Mouse (Mus musculus): Measurements from ENCODE around the gene Papolb.

The Papolb gene

DNA sequence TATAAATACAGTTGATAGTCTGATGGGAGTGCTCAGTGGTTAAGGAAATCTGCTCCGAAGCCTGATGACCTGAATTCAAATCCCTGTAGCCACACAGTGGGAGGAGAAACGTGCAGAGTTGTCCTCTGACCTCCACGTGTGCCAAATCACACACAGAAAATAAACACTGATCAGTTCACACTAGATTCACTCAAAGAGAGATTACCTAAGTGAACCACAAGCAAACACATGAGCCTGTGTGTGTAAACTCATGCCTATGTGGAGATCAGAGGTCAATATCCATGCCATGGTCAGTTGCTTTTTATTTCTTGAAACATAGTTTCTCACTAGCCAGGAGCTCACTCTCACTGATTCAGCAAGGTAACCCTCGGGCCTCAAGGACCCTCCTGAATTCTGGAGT lies 9.5 kb downstream of the Papolb start:
- DNase-seq (ENCODE audit: low read depth, low spot score) = no peak

DNA sequence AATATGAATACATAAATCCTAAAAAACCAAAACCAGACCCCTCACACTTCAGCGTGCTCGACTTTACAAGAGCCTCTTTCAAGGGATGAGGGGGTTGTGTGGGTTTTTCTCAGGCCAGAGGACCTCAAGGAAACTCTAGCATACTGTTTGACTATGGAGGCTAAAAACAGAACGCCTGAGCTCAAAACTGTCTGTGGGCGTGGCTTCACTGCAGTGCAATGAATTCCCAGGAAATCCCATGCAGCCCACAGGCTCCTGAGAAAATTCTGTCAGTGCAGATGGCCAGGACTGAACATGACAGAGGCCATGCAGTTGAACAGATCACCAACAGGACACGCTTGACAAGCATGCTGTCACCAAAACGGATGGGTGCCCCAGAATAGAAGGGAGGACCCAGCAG lies 10.9 kb downstream of the Papolb start:
- no peak for DNase-seq (ENCODE audit: low read depth, low spot score)

DNA sequence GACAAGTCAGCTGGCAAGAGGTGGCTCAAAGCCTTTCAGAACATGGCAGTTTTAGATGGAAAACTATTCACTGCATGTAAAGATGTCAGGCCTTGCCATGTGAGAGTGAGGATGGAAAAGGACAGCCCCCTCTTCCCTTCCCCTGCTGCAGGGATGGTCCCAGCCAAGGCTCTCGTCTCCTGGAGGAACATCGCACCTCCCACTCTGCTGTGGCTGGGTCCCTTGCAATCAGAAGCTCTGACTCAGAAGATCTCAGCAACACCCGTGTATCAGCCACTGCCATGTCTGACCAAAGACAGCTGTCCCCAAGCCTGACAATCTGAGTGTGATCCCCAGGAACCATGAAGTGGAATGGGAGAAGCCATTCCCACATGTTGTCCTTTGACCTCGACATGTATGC lies 17.8 kb downstream of the Papolb start:
- DNase-seq (ENCODE audit: low read depth, low spot score) = no peak

DNA sequence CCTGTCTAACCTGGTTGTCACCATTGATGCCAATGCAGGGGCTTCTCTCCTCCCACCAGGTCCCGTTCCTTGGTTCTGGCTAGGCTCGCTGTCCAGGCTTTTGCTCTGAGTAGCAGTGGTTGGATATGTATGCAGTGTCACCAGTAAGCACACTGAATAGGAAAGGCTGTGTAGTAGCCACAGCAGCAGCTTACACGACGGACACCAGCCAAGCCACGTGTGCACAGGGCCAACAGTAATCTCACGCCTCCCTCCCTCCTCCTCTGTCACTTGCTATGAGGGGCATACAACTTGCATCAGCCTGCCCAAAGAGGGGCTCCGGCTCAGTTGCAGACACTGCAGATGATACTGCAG lies 19.8 kb downstream of the Papolb start:
- DNase-seq (ENCODE audit: low read depth, low spot score) = no peak

DNA sequence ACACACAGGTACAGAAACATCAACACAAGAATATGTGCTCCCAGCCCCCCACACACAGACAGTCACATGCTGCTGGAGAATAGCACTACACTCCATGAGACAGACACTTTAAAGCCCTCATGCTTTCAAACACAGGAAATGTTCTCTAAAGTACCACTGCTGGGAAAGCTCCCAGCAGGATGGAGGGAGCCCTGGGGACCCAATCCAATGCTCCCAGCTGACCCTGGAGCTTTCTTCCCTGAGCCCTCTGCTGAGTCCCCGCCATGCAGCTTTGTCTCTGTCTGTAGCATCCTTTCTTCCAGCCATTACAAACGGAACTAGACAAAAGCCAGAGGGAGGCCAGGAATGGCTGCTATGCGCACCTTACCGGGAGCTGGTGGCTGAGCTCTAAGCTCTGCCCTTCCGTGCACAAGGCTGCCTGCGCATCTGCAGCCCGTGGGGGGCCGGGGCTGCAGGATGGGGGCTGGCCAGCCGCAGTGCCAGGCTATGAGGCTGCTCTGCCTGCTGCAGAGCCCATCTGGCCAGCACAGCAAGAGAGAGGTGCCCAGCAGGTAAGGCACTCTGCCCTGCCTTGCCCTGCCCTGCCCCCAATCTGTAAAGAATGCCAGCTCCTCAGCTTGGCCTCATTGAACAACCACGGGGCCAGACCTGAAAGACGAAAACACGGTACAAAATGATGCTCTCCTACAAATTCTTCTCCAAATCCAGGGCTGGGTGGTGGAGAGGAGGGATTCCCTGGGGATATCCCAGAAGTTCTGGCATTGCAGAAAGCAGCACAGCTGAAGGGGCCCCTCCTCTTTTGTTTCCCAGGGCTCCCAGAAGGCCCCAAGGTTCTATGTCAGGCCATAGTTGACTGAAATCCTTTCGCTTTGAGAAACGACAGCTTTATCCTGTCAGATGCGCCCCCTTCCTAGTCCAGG lies 20.5 kb downstream of the Papolb start:
- no peak for DNase-seq (ENCODE audit: low read depth, low spot score)

GRCm38 (mm10) chr5:142505695-142506423 lies 24.0 kb downstream of the Papolb start:
- DNase-seq (ENCODE audit: low read depth, low spot score) = no peak

GRCm38 (mm10) chr5:142504175-142504574 lies 25.7 kb downstream of the Papolb start:
- DNase-seq (ENCODE audit: low read depth, low spot score) = no peak

DNA sequence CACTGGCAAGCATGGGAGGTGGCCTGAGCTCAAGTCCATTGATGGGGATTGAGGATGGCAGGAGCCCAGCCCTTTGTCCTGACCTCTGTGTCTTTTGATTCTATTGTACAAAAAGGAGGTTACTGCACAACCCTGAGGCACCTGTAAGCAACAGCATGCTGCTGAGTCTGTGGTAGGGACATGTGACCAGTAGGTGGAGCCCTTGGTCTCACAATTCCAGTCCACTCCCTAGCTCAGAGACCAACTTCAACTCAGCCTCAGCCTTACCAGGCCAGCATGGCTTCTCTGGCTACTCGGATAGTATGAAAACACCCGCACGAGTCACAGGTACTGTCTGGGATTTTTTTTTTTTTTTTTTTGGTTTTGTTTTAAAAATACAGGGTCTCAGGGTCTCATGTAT lies 27.5 kb downstream of the Papolb start:
- peak; percentile 74 for DNase-seq (ENCODE audit: low read depth, low spot score)

GRCm38 (mm10) chr5:142500918-142501317 lies 29.0 kb downstream of the Papolb start:
- no peak for DNase-seq (ENCODE audit: low read depth, low spot score)

GRCm38 (mm10) chr5:142498964-142499363 lies 30.9 kb downstream of the Papolb start:
- peak; percentile 30 for DNase-seq (ENCODE audit: low read depth, low spot score)

DNA sequence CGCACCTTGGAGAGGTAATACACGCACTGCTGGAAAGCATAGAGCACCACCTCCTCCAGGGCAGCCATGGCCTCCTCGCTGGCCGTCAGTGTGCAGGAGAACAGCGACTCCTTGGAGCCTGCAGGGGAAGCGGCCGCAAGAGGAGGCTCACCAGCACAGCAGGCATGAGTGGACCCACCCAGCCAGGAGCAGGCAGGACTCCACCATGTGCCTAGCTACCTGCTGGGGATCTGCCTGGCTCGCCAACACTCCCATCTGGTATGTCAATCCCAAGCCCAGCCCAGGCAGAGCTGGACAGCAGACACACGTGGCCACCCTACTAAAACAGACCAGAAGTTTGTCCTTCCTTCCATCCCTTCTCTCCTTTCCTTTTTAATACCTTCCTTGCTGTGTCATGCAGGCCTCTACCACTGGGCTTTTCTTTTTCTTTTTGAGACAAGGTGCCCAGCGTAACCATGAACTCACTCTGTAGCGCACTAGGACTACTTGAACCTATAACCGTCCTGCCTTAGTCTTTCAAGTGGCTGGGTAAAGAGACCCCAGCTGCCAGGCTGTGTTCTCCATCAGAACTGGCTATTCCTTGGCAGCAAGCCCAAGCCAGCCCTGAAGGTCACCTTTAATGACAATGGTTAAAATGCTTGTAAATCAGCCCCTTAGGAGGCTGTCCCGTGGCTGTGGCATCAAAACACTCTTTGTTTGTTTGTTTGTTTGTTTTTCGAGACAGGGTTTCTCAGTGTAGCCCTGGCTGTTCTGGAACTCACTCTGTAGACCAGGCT lies 34.4 kb downstream of the Papolb start:
- DNase-seq (ENCODE audit: low read depth, low spot score) = no peak

GRCm38 (mm10) chr5:142493307-142493706 lies 36.6 kb downstream of the Papolb start:
- DNase-seq (ENCODE audit: low read depth, low spot score) = no peak

DNA sequence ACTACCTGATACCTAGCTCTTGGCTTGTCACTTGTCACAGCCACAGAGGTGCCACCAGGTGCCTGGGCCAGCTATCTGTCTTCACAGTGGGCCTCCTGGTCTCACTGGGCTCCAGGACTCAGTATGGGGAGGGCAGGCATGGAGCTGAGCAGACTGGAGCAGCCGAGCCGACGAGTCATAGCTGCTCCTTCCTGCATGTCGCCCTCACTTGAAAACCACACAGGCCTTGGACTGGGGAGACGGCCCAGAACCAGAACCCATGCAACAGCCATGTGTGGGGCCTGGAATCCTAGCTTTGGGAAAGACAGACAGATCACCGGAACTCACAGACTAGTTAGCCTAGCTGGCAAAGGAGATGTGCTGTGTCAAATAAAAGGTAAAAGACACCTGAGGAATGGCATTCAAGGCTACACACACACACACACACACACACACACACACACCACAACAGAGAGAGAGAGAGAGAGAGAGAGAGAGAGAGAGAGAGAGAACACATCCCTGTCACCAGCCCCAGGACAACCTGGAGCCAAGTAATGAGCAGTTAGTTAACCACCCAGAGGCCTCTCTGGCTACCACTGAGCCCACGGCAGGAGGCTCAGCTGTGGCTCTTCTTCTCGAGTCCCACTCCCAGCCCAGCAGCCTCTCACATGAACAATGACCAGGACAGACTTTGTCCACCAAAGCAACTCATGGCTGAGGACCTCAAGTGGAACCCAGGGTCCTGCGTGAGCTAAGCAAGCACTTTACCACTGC lies 39.7 kb downstream of the Papolb start:
- no peak for DNase-seq (ENCODE audit: low read depth, low spot score)

DNA sequence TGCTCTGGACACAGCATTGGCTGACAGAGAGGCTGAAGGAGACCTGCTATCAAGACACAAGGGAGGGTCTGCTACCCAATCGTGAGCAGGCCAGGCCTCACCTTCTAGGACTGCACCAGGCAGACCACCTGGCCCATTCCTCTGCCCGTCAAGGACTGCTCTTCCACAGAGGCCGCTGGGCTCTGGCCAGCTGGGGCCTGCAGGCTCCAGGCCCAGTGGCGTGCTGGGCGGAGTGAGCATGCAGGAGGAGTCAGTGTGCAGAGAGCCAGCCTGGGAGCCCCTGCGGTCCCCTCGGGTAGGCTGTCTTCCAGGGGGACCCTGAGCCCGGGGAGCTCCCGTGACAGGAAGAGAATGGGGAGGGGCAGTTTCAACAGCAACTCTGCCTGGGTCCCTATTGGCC lies 43.2 kb downstream of the Papolb start:
- DNase-seq (ENCODE audit: low read depth, low spot score) = no peak

DNA sequence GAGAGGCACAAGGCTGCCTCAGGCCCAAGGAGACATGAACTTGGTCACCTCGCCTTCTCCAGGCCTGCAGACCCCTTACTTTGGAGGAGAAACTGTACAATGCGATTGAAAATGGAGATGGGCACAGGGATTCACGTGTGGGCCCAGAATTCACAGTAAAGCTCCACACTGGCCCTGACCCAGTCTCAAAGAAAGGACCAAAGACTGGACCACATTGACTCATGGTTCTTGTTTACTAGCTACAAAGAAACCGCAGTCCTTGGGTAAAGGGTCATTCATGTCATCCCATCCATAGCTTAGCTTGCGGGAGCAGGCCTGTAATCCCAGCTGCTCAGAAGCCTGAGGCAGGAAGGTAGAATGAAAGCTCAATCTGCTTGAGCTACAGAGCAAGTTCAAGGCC lies 46.3 kb downstream of the Papolb start:
- DNase-seq (ENCODE audit: low read depth, low spot score) = no peak

- DNase-seq (ENCODE audit: low read depth, low spot score) = no peak
These were observed 47.4 kb downstream of the Papolb start for GRCm38 (mm10) chr5:142482512-142482911.

- peak; percentile 67 for DNase-seq (ENCODE audit: low read depth, low spot score)
These were observed 50.9 kb downstream of the Papolb start for GRCm38 (mm10) chr5:142478829-142479435.

- DNase-seq (ENCODE audit: low read depth, low spot score) = no peak
These were observed 51.8 kb downstream of the Papolb start for GRCm38 (mm10) chr5:142477866-142478615.

DNA sequence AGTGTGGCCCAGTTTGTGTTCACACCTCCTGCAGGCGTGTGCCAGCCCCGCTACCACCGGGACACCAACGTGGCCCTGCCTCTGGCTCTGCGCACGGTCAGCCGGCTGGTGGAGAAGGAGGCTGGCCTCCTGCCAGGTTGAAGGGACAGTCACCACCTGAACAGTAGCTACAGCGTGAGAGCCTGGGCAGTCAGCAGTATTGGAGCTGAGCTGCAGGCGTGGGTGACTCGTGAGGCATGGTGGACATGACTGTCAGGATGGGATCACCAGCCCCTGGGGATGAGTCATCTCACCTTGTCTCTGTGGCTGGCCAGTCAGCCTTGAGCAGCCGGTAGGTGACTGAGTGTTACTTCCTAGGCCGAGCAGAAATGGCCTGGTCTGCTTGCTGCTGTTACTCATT lies 52.5 kb downstream of the Papolb start:
- DNase-seq (ENCODE audit: low read depth, low spot score) = no peak
